Mouse (Mus musculus): ENCODE measurements around the gene Chst15. TPM values are rescaled to one million over a fixed set of nuclear protein-coding genes. Genes with fewer than 3 reads are reported as not detected.

Gene Chst15
- polyA plus RNA-seq, 1 experiment from 2014 or later: 27.0 TPM

- Histone ChIP-seq H3K4me2 (no peak overlapping the region), H3K4me3 (no peak overlapping the region), H3K27ac (replicated peaks) (no peak overlapping the region), H3K9me3 (no peaks in the 10 kb centered on the region), H3K9ac (no peak overlapping the region), H3K4me1 (replicated peaks) (peaks cover 11% of the 10 kb centered on the region), H3K36me3 (no peaks in the 10 kb centered on the region), H3K27me3 (no peaks in the 10 kb centered on the region)
- 28% methylated on average over 1 of the region's 1 CpGs for WGBS
- no peak for ATAC-seq (ENCODE audit: low FRiP score, low read depth)
Measured at GRCm38 (mm10) chr7:132330179-132330578, 13.2 kb upstream of the Chst15 start.

DNA sequence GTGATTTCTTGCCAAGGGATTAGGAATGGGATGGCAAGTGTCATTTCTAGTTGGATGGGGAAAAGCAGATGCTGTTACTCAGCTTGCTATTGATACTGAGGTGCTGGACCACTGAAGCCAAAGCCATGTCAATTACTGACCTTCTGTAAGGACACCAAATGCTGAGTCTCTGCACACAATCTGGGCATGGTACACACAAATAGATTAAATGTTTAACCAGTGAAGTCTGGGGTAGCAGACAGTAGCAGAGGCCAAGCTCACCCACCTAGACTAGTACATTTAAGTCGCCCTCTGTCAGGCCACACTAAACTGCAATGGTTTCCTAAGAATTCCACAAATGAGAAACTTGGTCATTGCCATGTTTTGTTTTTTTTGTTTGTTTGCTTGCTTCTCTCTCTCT, 11.6 kb upstream of the Chst15 start:
- no peaks in the 10 kb centered on the region for H3K36me3 ChIP-seq
- no peak overlapping the region for H3K27ac ChIP-seq (replicated peaks)
- H3K9me3 ChIP-seq: no peaks in the 10 kb centered on the region
- no peaks in the 10 kb centered on the region for H3K27me3 ChIP-seq
- no peak overlapping the region for H3K9ac ChIP-seq
- no peak overlapping the region for H3K4me2 ChIP-seq
- 93% methylated on average over 1 of the region's 1 CpGs for WGBS
- H3K4me3 ChIP-seq: no peak overlapping the region
- no peak for ATAC-seq (ENCODE audit: low FRiP score, low read depth)
- peaks cover 11% of the 10 kb centered on the region for H3K4me1 ChIP-seq (replicated peaks)

- no peak for ATAC-seq (ENCODE audit: low FRiP score, low read depth)
- no peak overlapping the region for H3K4me2 ChIP-seq
Measured at GRCm38 (mm10) chr7:132325549-132326331, 8.7 kb upstream of the Chst15 start.

DNA sequence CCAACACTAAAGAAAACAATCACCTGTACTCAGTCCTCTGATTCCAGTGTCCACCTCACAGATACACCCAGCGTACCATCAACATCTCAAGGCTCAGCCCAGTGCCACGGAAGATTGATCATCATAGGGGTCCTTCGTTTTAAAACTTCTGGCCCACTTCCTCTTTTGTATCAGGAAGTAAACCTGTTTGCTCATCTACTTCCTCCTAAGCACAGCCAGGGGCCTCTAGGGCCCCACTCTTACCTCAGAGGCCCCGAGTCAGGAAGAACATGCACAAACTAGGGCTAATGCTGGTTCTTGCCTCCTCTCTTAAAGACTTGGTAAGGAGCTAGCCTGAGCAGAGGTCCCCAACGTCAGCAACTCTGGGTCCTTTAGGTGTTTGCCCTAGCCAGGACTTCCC, 6.4 kb upstream of the Chst15 start:
- Histone ChIP-seq H3K27ac (replicated peaks) (no peak overlapping the region), H3K27me3 (no peaks in the 10 kb centered on the region), H3K9me3 (no peaks in the 10 kb centered on the region), H3K4me3 (no peak overlapping the region), H3K36me3 (no peaks in the 10 kb centered on the region), H3K4me1 (replicated peaks) (peaks cover 5% of the 10 kb centered on the region), H3K4me2 (no peak overlapping the region), H3K9ac (no peak overlapping the region)
- ATAC-seq (ENCODE audit: low FRiP score, low read depth): no peak
- WGBS: 89% methylated on average over 5 of the region's 5 CpGs

More at GRCm38 (mm10) chr7:132325549-132326331, 8.7 kb upstream of the Chst15 start:
- Histone ChIP-seq H3K27me3 (no peaks in the 10 kb centered on the region), H3K9ac (no peak overlapping the region), H3K9me3 (no peaks in the 10 kb centered on the region), H3K27ac (replicated peaks) (no peak overlapping the region), H3K4me1 (replicated peaks) (peaks cover 4% of the 10 kb centered on the region; the same call in 1 of the 2 replicates), H3K36me3 (no peaks in the 10 kb centered on the region), H3K4me3 (no peak overlapping the region)
- 69% methylated on average over 5 of the region's 5 CpGs for WGBS

DNA sequence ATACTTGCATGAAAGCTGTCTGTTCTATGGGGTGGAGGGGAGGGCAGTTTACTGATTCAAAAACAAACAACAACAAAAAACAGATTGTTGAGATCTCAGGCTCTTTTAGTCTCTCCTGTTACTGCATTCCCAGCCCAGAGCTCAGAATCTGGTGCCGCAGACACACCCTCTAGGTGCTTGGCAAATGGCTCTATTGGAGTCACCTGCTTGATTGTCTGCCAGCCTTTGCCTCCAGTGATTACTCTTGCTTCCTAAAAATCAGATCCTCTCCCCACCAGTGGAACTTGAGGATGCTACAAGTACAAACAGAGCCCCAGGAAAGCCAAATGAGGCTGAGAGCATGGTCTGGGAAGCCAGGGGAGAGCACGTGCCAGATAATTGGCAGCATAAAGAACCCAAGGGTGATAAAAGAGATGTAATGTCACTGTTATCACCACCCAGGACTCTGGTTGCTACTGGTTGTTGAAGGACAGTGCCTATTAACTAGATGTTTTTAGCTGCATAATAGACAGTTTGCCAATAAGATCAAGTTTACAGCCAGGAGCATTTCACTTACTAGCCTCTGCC, 4.4 kb upstream of the Chst15 start:
- Histone ChIP-seq H3K4me3 (no peak overlapping the region), H3K4me2 (no peak overlapping the region), H3K4me1 (replicated peaks) (peaks cover 18% of the 10 kb centered on the region), H3K27ac (replicated peaks) (no peak overlapping the region), H3K36me3 (no peaks in the 10 kb centered on the region), H3K27me3 (no peaks in the 10 kb centered on the region), H3K9me3 (no peaks in the 10 kb centered on the region), H3K9ac (no peak overlapping the region)
- ATAC-seq (ENCODE audit: low FRiP score, low read depth): no peak
- 63% methylated on average over 2 of the region's 2 CpGs for WGBS

GRCm38 (mm10) chr7:132316101-132317035, 660 bp downstream of the Chst15 start:
- Histone ChIP-seq H3K4me2 (peak overlapping the region; percentile 97), H3K36me3 (no peaks in the 10 kb centered on the region), H3K9me3 (no peaks in the 10 kb centered on the region), H3K27me3 (no peaks in the 10 kb centered on the region), H3K4me3 (peak overlapping the region; percentile 83), H3K27ac (replicated peaks) (peak overlapping the region; percentile 89), H3K9ac (peak overlapping the region; percentile 77), H3K4me1 (replicated peaks) (peaks cover 40% of the 10 kb centered on the region)
- under 1% methylated on average over 79 of the region's 79 CpGs for WGBS
- ATAC-seq (ENCODE audit: low FRiP score, low read depth): peak; percentile 74

DNA sequence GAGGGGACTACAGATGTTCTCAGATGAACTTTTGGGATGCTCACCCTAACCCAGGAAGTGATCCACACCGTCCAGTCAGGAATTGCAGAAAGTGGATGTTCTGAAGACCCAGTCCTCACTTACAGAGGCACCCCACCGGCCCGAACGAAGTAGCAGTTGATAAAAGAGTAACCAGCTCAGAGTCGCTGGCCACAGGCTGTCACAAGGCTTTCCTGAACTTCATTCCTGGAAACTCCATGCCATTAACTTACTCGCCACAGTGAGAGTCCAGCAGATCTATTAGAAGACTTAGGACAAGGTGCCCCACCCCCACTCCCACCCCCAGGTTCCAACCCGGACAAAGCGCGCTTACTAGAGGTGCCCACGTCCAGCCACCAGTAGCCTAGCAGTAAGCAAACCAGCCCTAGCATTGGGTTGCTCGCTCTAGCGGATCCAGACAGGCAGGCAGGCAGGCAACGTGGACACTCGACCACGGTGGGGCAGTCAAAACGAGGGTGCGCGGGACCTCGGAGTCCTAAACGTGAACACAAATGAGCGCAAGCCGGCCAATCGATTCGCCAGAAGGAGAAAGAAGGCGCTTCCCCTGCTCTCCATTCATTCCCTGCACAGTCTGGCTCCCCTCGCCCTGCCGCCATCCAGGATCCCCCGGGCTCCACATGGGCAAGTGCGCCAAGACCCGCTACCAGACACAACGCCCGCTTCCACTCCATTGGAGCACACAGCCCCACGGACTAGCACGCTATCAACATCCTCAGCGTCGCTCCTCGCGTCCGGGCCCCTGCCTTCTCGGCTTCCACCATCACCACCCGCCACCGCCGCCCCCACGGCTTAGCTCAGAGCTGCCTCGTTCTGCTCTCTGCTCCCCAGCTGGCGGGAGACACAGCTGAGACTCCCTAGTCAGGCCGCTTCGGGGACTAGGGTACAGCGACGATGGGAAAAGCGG, 1.6 kb downstream of the Chst15 start:
- 1% methylated on average over 51 of the region's 51 CpGs for WGBS
- peaks cover 40% of the 10 kb centered on the region for H3K4me1 ChIP-seq (replicated peaks)

GRCm38 (mm10) chr7:132312396-132312795, 4.6 kb downstream of the Chst15 start:
- Histone ChIP-seq H3K27me3 (no peaks in the 10 kb centered on the region), H3K9me3 (no peaks in the 10 kb centered on the region), H3K27ac (replicated peaks) (no peak overlapping the region), H3K4me3 (no peak overlapping the region), H3K4me2 (no peak overlapping the region), H3K36me3 (no peaks in the 10 kb centered on the region), H3K9ac (no peak overlapping the region), H3K4me1 (replicated peaks) (peaks cover 33% of the 10 kb centered on the region)
- no peak for ATAC-seq (ENCODE audit: low FRiP score, low read depth)
- WGBS: 75% methylated on average over 8 of the region's 8 CpGs

More for the DNA sequence above, 1.6 kb downstream of the Chst15 start:
- Histone ChIP-seq H3K4me2 (peak overlapping the region; percentile 97), H3K36me3 (no peaks in the 10 kb centered on the region), H3K9ac (peak overlapping the region; percentile 77), H3K4me3 (peak overlapping the region; percentile 83), H3K27me3 (no peaks in the 10 kb centered on the region), H3K9me3 (no peaks in the 10 kb centered on the region), H3K27ac (replicated peaks) (peak overlapping the region; percentile 89)
- peak; percentile 82 for ATAC-seq (ENCODE audit: low FRiP score, low read depth)

- H3K9ac ChIP-seq: no peak overlapping the region
- H3K9me3 ChIP-seq: no peaks in the 10 kb centered on the region
- no peak for ATAC-seq (ENCODE audit: low FRiP score, low read depth)
- H3K27me3 ChIP-seq: no peaks in the 10 kb centered on the region
- WGBS: 80% methylated on average over 5 of the region's 5 CpGs
- H3K27ac ChIP-seq (replicated peaks): no peak overlapping the region
- H3K4me3 ChIP-seq: no peak overlapping the region
- no peaks in the 10 kb centered on the region for H3K36me3 ChIP-seq
- peaks cover 27% of the 10 kb centered on the region for H3K4me1 ChIP-seq (replicated peaks)
- no peak overlapping the region for H3K4me2 ChIP-seq
Measured at GRCm38 (mm10) chr7:132308537-132309191, 8.4 kb downstream of the Chst15 start.

DNA sequence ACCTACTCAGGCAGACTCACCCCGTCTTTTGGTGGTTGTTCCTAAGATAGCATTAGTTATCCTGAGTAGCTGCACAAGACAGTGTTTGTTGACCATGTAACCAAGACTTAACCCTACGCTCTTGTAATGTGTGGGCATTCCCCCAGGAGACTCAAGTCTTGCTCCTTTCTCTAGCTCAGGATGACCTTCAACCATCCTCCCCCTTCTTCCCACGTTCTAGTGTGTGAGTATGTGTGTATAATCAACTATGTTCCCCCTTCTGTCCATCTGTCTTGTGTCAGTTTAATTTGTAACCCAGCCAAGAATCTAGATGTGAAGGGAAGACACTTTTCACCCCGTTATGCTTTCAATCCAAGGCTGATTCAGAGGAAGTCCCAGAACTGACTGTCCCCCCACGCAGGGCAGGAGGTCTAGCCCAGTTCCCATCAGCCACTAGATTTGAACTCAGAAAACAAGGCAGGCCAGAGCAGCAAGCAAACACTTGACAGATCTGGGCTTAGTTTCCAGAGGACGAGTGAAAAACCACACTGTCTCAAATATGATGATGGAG, 9.2 kb downstream of the Chst15 start:
- Histone ChIP-seq H3K4me1 (replicated peaks) (peaks cover 23% of the 10 kb centered on the region), H3K9ac (no peak overlapping the region), H3K27ac (replicated peaks) (no peak overlapping the region), H3K4me3 (no peak overlapping the region), H3K4me2 (no peak overlapping the region), H3K36me3 (no peaks in the 10 kb centered on the region), H3K9me3 (no peaks in the 10 kb centered on the region), H3K27me3 (no peaks in the 10 kb centered on the region)
- ATAC-seq (ENCODE audit: low FRiP score, low read depth): no peak
- WGBS: 72% methylated on average over 6 of the region's 6 CpGs
